Mouse (Mus musculus) lung, postnatal 0 days (tissue): ENCODE results near the gene Snx9.

ENCODE experiments used
- CTCF ChIP-seq: IDR thresholded peaks from 2 replicates; pipeline ENCODE4 v1.5.1; 2016; ENCODE audit warnings: antibody characterized with exemption, mild to moderate bottlenecking
- EP300 ChIP-seq: IDR thresholded peaks from 2 replicates; pipeline ENCODE4 v1.6.1; 2016; ENCODE audit warnings: antibody characterized with exemption, mild to moderate bottlenecking, control low read depth

DNA sequence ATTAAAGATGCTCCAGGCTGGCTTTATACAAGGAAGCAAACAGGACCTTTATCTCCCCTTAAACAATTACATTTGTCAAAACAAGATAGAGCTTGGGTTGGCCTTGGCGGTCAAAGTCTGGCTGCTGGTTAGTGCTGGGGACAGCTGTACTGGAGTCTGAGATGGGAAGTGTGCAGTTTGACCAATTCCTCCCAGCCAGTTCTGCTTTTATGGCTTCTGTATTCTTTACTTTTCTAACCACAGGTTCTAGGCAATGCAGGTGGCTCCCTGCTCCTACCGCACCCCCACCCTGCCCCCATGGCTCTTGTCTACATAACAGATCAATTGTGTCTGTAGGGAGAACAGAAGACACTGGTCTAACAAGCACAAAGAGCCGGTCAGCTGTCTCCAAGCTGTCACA, 11.2 kb upstream of the Snx9 start:
- TF ChIP-seq EP300 (no peak), CTCF (no peak)
